Mouse (Mus musculus) ES-Bruce4 (cell line): ENCODE data around the gene Cdk12. TPM values are rescaled to one million over a fixed set of nuclear protein-coding genes. Genes with fewer than 3 reads are reported as not detected.
"Not testable (repeated sequence)": the region's sequence is repeated elsewhere in the genome, so short reads cannot be mapped to it uniquely, and the experiment has no call there.

ENCODE experiments used
- H3K27ac ChIP-seq: 2 replicates; pipeline ENCODE4 v1.5.1; 2012; ENCODE audit warnings: low read length, inconsistent platforms; ENCODE audit not compliant: insufficient read depth
- H3K27me3 ChIP-seq: 2 replicates; pipeline ENCODE4 v1.6.1; 2012; ENCODE audit warnings: mild to moderate bottlenecking, low read length, inconsistent platforms; ENCODE audit not compliant: control insufficient read depth, poor library complexity, insufficient read depth, severe bottlenecking
- H3K36me3 ChIP-seq: 2 replicates; pipeline ENCODE4 v1.6.1; 2012; ENCODE audit warnings: inconsistent platforms, mild to moderate bottlenecking, low read length, moderate library complexity; ENCODE audit not compliant: control insufficient read depth, poor library complexity, insufficient read depth, severe bottlenecking
- H3K4me1 ChIP-seq: one replicate; pipeline ENCODE4 v1.8.1; 2011; ENCODE audit warnings: low read length; ENCODE audit not compliant: control insufficient read depth, insufficient read depth
- H3K4me3 ChIP-seq: 2 replicates; pipeline ENCODE4 v1.5.1; 2011; ENCODE audit warnings: low read depth, mild to moderate bottlenecking, low read length
- H3K9ac ChIP-seq: 2 replicates; pipeline ENCODE4 v1.6.1; 2012; ENCODE audit warnings: low read depth, mild to moderate bottlenecking, inconsistent platforms; ENCODE audit not compliant: poor library complexity, severe bottlenecking
- H3K9me3 ChIP-seq: replicated peaks from 2 replicates; pipeline ENCODE4 v1.6.1; 2012; ENCODE audit warnings: mild to moderate bottlenecking, low read length, inconsistent platforms; ENCODE audit not compliant: control insufficient read depth, poor library complexity, insufficient read depth, severe bottlenecking
- CTCF ChIP-seq: IDR thresholded peaks from one replicate; pipeline ENCODE4 v1.8.1; 2011; ENCODE audit warnings: low read depth, low read length
- EP300 ChIP-seq: IDR thresholded peaks from 2 replicates; pipeline ENCODE4 v1.6.1; 2011; ENCODE audit warnings: low read depth, low read length; ENCODE audit not compliant: insufficient read depth
- POLR2A ChIP-seq: IDR thresholded peaks from one replicate; pipeline ENCODE4 v1.8.1; 2011; ENCODE audit warnings: low read length; ENCODE audit not compliant: insufficient read depth
- polyA plus RNA-seq: library from polyadenylated mRNA; stranded (reverse); fragments of >200 nt; gene quantifications from 2 replicates; pipeline ENCODE4 v1.2.4, GENCODE M21; 2011; ENCODE audit warnings: low read depth; ENCODE audit not compliant: missing spikeins, insufficient read depth, insufficient read length

Gene Cdk12
- polyA plus RNA-seq, 1 experiment, result 52.5 TPM

DNA sequence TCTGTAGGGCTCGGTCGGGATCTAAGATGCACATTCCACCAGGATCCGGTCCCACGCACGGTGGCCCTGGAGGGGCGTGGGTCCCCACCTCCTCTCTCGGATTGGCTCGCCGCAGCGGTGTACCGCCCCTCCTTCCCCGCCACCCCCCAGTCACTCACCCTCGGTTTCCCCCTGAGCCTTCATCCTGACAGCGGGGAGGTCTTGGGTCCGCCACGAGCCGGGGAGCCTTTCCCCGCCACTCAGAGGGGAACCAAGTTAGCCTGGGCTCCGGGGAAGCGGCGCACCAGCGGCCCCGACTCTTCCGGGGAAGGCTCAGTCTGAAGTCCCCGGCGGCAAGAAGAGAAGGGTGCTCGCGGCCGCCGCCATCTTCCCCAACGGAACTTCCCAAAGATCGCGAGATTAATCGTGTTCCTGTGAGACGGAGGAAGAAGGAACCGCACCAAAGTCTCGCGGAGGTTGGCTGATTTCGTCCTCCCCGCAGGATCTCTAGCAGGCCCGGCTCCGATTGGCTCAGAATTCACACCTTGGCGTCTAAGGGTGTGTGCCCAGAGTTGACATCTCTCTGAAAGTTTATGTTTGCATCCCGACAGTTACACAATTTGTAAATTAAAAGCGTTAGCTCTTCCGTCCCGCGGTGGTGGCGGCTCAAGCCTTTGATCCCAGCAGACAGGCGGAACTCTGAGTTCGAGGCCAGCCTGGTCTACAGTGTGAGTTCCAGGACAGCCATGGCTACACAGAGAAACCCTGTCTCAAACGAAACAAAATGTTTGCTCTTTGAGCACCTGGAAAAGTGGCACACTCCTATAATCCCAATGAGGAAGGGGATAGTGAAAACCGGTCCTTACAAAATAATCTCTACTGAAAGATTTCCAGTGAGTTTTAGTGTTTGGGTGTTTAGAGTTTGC is 9.7 kb upstream of the Cdk12 start, which contains the start of gene Med1:
Med1 (minus strand) TSS at position 393 of the 905 bp plus-strand sequence.
- Histone ChIP-seq H3K27me3 (no peaks in the 10 kb centered on the region), H3K27ac (peak within 1 kb of the TSS; percentile 81), H3K36me3 (peaks cover 27% of the 10 kb centered on the region), H3K4me3 (peak within 1 kb of the TSS; percentile 92), H3K4me1 (no peaks in the 10 kb centered on the region), H3K9me3 (no peaks in the 10 kb centered on the region), H3K9ac (peak within 1 kb of the TSS; percentile 97)
- TF ChIP-seq CTCF (no peak), POLR2A (no peak), EP300 (no peak)

DNA sequence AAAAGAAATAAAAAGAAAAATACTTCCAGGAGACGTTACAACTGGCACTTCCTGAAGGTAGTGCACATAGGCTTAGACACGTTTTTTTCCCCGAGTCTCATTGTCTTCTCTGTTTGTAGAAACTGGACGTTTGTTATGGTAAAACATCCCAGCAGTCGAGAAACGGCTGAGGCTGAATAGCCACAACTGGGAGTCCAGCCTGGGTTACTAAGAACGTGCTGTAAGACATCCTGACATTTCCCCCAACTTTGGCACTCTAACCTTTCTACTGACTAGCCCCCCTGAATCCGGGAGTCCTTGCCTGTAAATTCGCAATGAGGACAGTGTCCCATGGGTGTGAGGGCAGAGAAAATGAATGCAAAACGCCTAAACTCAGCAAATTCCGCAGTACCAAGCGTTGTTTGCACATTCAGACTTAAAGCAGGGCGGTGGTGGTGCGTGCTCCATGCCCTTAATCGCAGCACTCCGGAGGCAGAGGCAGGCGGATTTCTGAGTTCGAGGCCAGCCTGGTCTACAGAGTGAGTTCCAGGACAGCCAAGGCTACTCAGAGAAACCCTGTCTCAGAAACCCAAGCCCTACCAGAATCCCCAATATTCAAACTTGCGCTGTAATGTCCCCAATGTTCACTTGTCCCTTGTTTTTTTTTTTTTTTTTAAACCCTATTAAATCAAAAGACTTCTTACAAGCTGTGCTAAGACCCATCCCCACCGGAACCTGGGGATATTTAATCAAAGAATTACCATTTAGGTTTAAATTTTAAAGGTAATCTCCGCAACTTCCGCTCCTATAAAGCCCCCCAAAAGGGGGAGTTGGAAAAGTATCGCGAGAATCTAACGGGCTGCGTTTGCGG is 843 bp upstream of the Cdk12 start:
- H3K27ac ChIP-seq, result peak overlapping the region; percentile 100
- no peaks in the 10 kb centered on the region for H3K9me3 ChIP-seq
- peak; percentile 55; the same call in 1 of the 2 replicates for TF ChIP-seq EP300
- TF ChIP-seq CTCF, result no peak
- TF ChIP-seq POLR2A, result no peak
- H3K27me3 ChIP-seq, result no peaks in the 10 kb centered on the region
- peaks cover 2% of the 10 kb centered on the region for H3K4me1 ChIP-seq
- H3K36me3 ChIP-seq, result peaks cover 2% of the 10 kb centered on the region; the same call in 1 of the 2 replicates
- H3K4me3 ChIP-seq, result peak overlapping the region; percentile 100
- H3K9ac ChIP-seq, result peak overlapping the region; percentile 96

DNA sequence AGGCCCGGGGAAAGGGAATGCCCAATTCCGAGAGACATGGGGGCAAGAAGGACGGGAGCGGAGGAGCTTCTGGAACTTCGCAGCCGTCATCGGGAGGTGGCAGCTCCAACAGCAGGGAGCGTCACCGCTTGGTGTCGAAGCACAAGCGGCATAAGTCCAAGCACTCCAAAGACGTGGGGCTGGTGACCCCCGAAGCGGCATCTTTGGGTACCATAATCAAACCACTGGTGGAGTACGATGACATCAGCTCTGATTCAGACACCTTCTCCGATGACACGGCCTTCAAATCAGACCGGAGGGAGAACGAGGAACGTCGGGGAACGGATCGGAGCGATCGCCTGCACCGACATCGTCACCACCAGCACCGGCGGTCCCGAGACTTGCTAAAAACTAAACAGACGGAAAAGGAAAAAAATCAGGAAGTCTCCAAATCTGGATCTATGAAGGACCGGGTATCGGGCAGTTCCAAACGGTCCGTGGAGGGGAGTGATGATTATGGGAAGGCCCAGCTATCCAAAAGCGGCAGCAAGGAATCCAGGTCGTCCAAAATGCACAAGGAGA is 572 bp downstream of the Cdk12 start:
- Histone ChIP-seq H3K9ac (peak overlapping the region; percentile 96), H3K27ac (no peak overlapping the region), H3K36me3 (peaks cover 13% of the 10 kb centered on the region), H3K4me1 (peaks cover 2% of the 10 kb centered on the region), H3K9me3 (no peaks in the 10 kb centered on the region), H3K27me3 (no peaks in the 10 kb centered on the region), H3K4me3 (peak overlapping the region; percentile 90)
- TF ChIP-seq CTCF (no peak), EP300 (no peak), POLR2A (no peak)

GRCm38 (mm10) chr11:98203931-98204421 is 1.1 kb downstream of the Cdk12 start:
- no peak for TF ChIP-seq POLR2A
- no peak for TF ChIP-seq EP300
- TF ChIP-seq CTCF, result no peak
- peaks cover 18% of the 10 kb centered on the region for H3K36me3 ChIP-seq
- H3K4me3 ChIP-seq, result peak overlapping the region; percentile 90
- H3K27ac ChIP-seq, result no peak overlapping the region
- H3K9me3 ChIP-seq, result no peaks in the 10 kb centered on the region
- peaks cover 2% of the 10 kb centered on the region for H3K4me1 ChIP-seq
- no peaks in the 10 kb centered on the region for H3K27me3 ChIP-seq
- H3K9ac ChIP-seq, result peak overlapping the region; percentile 96

GRCm38 (mm10) chr11:98205463-98205862 is 2.6 kb downstream of the Cdk12 start:
- Histone ChIP-seq H3K9ac (no peak overlapping the region), H3K4me1 (peaks cover 2% of the 10 kb centered on the region), H3K4me3 (no peak overlapping the region), H3K27me3 (no peaks in the 10 kb centered on the region), H3K9me3 (no peaks in the 10 kb centered on the region), H3K27ac (no peak overlapping the region), H3K36me3 (peaks cover 31% of the 10 kb centered on the region)
- TF ChIP-seq CTCF (no peak), EP300 (no peak), POLR2A (no peak)

DNA sequence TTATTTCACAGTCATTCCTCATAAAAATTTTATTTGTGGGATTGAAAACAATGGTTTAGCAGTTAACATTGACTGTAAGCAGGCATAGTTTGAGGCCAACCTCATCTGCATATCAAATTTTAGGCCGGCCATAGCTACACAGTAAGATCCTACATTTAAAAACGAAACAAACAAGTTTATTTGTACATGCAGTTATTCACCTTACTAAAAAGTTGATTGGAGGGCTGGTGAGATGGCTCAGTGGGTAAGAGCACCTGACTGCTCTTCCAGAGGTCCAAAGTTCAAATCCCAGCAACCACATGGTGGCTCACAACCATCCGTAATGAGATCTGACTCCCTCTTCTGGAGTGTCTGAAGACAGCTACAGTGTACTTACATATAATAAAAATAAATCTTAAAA is 3.4 kb downstream of the Cdk12 start:
- H3K27me3 ChIP-seq, H3K9me3 ChIP-seq, H3K4me3 ChIP-seq, H3K27ac ChIP-seq, H3K4me1 ChIP-seq: not testable (repeated sequence)
- Histone ChIP-seq H3K36me3 (peaks cover 37% of the 10 kb centered on the region), H3K9ac (peak overlapping the region; percentile 53; the same call in 1 of the 2 replicates)

DNA sequence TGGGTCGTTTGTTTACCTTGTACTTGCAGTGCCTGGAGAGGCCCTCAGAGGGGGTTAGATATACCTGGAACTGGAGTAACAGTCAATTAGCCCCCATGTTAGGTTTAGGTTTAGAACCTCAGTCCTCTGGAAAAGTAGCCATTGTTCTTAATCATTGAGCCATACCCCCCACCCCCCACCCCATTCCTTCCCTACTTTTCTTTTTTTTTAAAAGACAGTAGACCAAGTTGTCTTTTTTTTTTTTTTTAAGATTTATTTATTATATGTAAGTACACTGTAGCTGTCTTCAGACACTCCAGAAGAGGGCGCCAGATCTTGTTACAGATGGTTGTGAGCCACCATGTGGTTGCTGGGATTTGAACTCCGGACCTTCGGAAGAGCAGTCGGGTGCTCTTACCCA is 6.8 kb downstream of the Cdk12 start:
- not testable (repeated sequence) for H3K4me1 ChIP-seq, H3K4me3 ChIP-seq, H3K27ac ChIP-seq, H3K9me3 ChIP-seq, H3K27me3 ChIP-seq, H3K9ac ChIP-seq
- H3K36me3 ChIP-seq, result peaks cover 62% of the 10 kb centered on the region
